Mouse (Mus musculus) granulocyte monocyte progenitor cell, adult 5-6 weeks (primary cell): ENCODE results near the gene Olfr731. TPM values are rescaled to one million over a fixed set of nuclear protein-coding genes. Genes with fewer than 3 reads are reported as not detected.

Source experiments
- ATAC-seq: replicated peaks from 2 replicates; pipeline ENCODE4 v1.8.0; 2016; ENCODE audit warnings: mild to moderate bottlenecking, moderate TSS enrichment, inconsistent platforms; ENCODE audit not compliant: poor library complexity, severe bottlenecking
- total RNA-seq, 2 experiments: library from RNA; stranded (forward) in 1 of 2; stranded (reverse) in 1 of 2; fragments of 200-712, 200-1000 nt in 1 of 2; fragments of >200 nt in 1 of 2; fragmentation: Nextera tagmentation in 1 of 2; gene quantifications; 2 replicates each; pipeline ENCODE4 v1.2.3; 2014 to 2017

The Olfr731 gene
- total RNA-seq (2014; fragmentation: Nextera tagmentation) (not detected in 2 replicates), total RNA-seq (2017) (not detected in 2 replicates)

- no peak for ATAC-seq
These were observed at the start of gene Olfr731 for GRCm38 (mm10) chr14:50241766-50242165. Gene Olfr731, minus strand, starts transcription at chr14:50241866.

GRCm38 (mm10) chr14:50284106-50284505 is 42.4 kb upstream of the Olfr731 start, which contains the start of gene Olfr732:
Gene Olfr732, minus strand, starts transcription at chr14:50284206.
- no peak for ATAC-seq

- no peak for ATAC-seq
These were observed 53.6 kb downstream of the Olfr731 start, which contains the start of gene Olfr730 for GRCm38 (mm10) chr14:50188098-50188497. Gene Olfr730, minus strand, starts transcription at chr14:50188198.

Other genes with a start within 250 kb of the Olfr731 start
- gene Olfr725, start 201.5 kb downstream of the Olfr731 start, total RNA-seq (2014; fragmentation: Nextera tagmentation): not detected in 2 replicates
- gene Olfr725, start 201.5 kb downstream of the Olfr731 start, total RNA-seq (2017): not detected in 2 replicates
- not detected in 2 replicates for gene Olfr726, start 150.9 kb downstream of the Olfr731 start, total RNA-seq (2014; fragmentation: Nextera tagmentation)
- not detected in 2 replicates for gene Olfr726, start 150.9 kb downstream of the Olfr731 start, total RNA-seq (2017)
- gene Olfr727, start 118.7 kb downstream of the Olfr731 start, total RNA-seq (2014; fragmentation: Nextera tagmentation): not detected in 2 replicates
- not detected in 2 replicates for gene Olfr727, start 118.7 kb downstream of the Olfr731 start, total RNA-seq (2017)
- not detected in 2 replicates for gene Olfr728, start 99.2 kb downstream of the Olfr731 start, total RNA-seq (2014; fragmentation: Nextera tagmentation)
- not detected in 2 replicates for gene Olfr728, start 99.2 kb downstream of the Olfr731 start, total RNA-seq (2017)
- not detected in 2 replicates for gene Olfr729, start 89.0 kb downstream of the Olfr731 start, total RNA-seq (2014; fragmentation: Nextera tagmentation)
- gene Olfr729, start 89.0 kb downstream of the Olfr731 start, total RNA-seq (2017): not detected in 2 replicates
- not detected in 2 replicates for gene Olfr730, start 53.7 kb downstream of the Olfr731 start, total RNA-seq (2014; fragmentation: Nextera tagmentation)
- not detected in 2 replicates for gene Olfr730, start 53.7 kb downstream of the Olfr731 start, total RNA-seq (2017)
- not detected in 2 replicates for gene Olfr732, start 42.3 kb upstream of the Olfr731 start, total RNA-seq (2014; fragmentation: Nextera tagmentation)
- not detected in 2 replicates for gene Olfr732, start 42.3 kb upstream of the Olfr731 start, total RNA-seq (2017)
- not detected in 2 replicates for gene Olfr733, start 59.7 kb upstream of the Olfr731 start, total RNA-seq (2014; fragmentation: Nextera tagmentation)
- not detected in 2 replicates for gene Olfr733, start 59.7 kb upstream of the Olfr731 start, total RNA-seq (2017)
- gene Olfr734, start 84.9 kb upstream of the Olfr731 start, total RNA-seq (2014; fragmentation: Nextera tagmentation): not detected in 2 replicates
- not detected in 2 replicates for gene Olfr734, start 84.9 kb upstream of the Olfr731 start, total RNA-seq (2017)
- gene Olfr735, start 107.0 kb upstream of the Olfr731 start, total RNA-seq (2014; fragmentation: Nextera tagmentation): not detected in 2 replicates
- gene Olfr735, start 107.0 kb upstream of the Olfr731 start, total RNA-seq (2017): not detected in 2 replicates
- not detected in 2 replicates for gene Tlr11, start 116.0 kb upstream of the Olfr731 start, total RNA-seq (2014; fragmentation: Nextera tagmentation)
- not detected in 2 replicates for gene Tlr11, start 116.0 kb upstream of the Olfr731 start, total RNA-seq (2017)
- gene Olfr736, start 139.3 kb upstream of the Olfr731 start, total RNA-seq (2014; fragmentation: Nextera tagmentation): not detected in 2 replicates
- not detected in 2 replicates for gene Olfr736, start 139.3 kb upstream of the Olfr731 start, total RNA-seq (2017)
- gene Olfr738, start 165.7 kb upstream of the Olfr731 start, total RNA-seq (2014; fragmentation: Nextera tagmentation): not detected in 2 replicates
- not detected in 2 replicates for gene Olfr738, start 165.7 kb upstream of the Olfr731 start, total RNA-seq (2017)
- gene Olfr739, start 176.8 kb upstream of the Olfr731 start, total RNA-seq (2014; fragmentation: Nextera tagmentation): not detected in 2 replicates
- not detected in 2 replicates for gene Olfr739, start 176.8 kb upstream of the Olfr731 start, total RNA-seq (2017)
- not detected in 2 replicates for gene Olfr740, start 203.7 kb upstream of the Olfr731 start, total RNA-seq (2014; fragmentation: Nextera tagmentation)
- not detected in 2 replicates for gene Olfr740, start 203.7 kb upstream of the Olfr731 start, total RNA-seq (2017)
- not detected in 2 replicates for gene Olfr741, start 230.9 kb upstream of the Olfr731 start, total RNA-seq (2014; fragmentation: Nextera tagmentation)
- not detected in 2 replicates for gene Olfr741, start 230.9 kb upstream of the Olfr731 start, total RNA-seq (2017)